8 mouse cellular contexts compared by ENCODE assay signal in genomic region chr12:51058569-51058968, GRCm38 (mm10).
A peak's percentile ranks its signal among the peaks of the same experiment; 100 is the strongest.
DNase-seq lines count a peak whose midpoint lies in the region; ATAC-seq and TF ChIP-seq lines count a peak whose summit lies in the region.
"Had no signal": no experiment of that assay in that cellular context is flagged by ENCODE, and none has a peak within 500 bp of the region (broad histone marks: within the 10 kb centered on the region; RNA-seq: fewer than 3 reads in every experiment).

No protein-coding gene starts in this region.

- H3K4me3 ChIP-seq in lung, postnatal 0 days (ENCODE audit: low read depth, low read length): no peak overlapping the region
- no peak overlapping the region for H3K4me3 ChIP-seq in forebrain, embryonic 12.5 days (replicated peaks)
- no peak overlapping the region; the same call in 1 of the 2 replicates for H3K4me3 ChIP-seq in hindbrain, embryonic 16.5 days (ENCODE audit: low read length)
- peak overlapping the region; percentile 13 for H3K4me3 ChIP-seq in limb, embryonic 15.5 days
- no peak overlapping the region for H3K4me3 ChIP-seq in stomach, embryonic 14.5 days (ENCODE audit: low read depth, low read length)
- H3K4me3 ChIP-seq: liver, embryonic 13.5 days had no signal

- no peak overlapping the region for H3K27ac ChIP-seq in lung, postnatal 0 days (ENCODE audit: low read length)
- no peak overlapping the region for H3K27ac ChIP-seq in forebrain, embryonic 12.5 days
- H3K27ac ChIP-seq in hindbrain, embryonic 16.5 days (ENCODE audit: low read depth, low read length): no peak overlapping the region
- no peak overlapping the region for H3K27ac ChIP-seq in limb, embryonic 15.5 days
- H3K27ac ChIP-seq in stomach, embryonic 14.5 days (ENCODE audit: low read length): peak overlapping the region; percentile 39; the same call in 1 of the 2 replicates
- H3K27ac ChIP-seq: liver, embryonic 13.5 days had no signal

- peak; percentile 11 for DNase-seq in lung, postnatal 0 days (ENCODE audit: low spot score)
- no peak for DNase-seq in lung, postnatal 36 days
- DNase-seq in B cell, adult 2 months: no peak
- DNase-seq: liver, embryonic 13.5 days had no signal

- no peaks in the 10 kb centered on the region for H3K36me3 ChIP-seq in lung, postnatal 0 days (ENCODE audit: insufficient read depth, low read length)
- no peaks in the 10 kb centered on the region for H3K36me3 ChIP-seq in forebrain, embryonic 12.5 days (replicated peaks)
- H3K36me3 ChIP-seq in hindbrain, embryonic 16.5 days (ENCODE audit: control insufficient read depth, insufficient read depth, low read length): no peaks in the 10 kb centered on the region
- H3K36me3 ChIP-seq in limb, embryonic 15.5 days: no peaks in the 10 kb centered on the region
- no peaks in the 10 kb centered on the region for H3K36me3 ChIP-seq in stomach, embryonic 14.5 days (ENCODE audit: control insufficient read depth, insufficient read depth, low read length)
- H3K36me3 ChIP-seq: liver, embryonic 13.5 days had no signal

- no peak for TF ChIP-seq CTCF in lung, postnatal 0 days (IDR thresholded peaks at IDR 0.05)

- ATAC-seq in lung, postnatal 0 days: no peak
- peak; percentile 64; the same call in 1 of the 2 replicates for ATAC-seq in forebrain, embryonic 12.5 days (ENCODE audit: low FRiP score)
- ATAC-seq in hindbrain, embryonic 16.5 days: peak; percentile 77
- no peak for ATAC-seq in limb, embryonic 15.5 days (ENCODE audit: insufficient number of reproducible peaks, low FRiP score, low TSS enrichment, low read depth)
- ATAC-seq in stomach, embryonic 14.5 days (ENCODE audit: insufficient number of reproducible peaks, insufficient read depth, low FRiP score, low read depth): no peak

- H3K4me1 ChIP-seq in lung, postnatal 0 days (ENCODE audit: insufficient read depth, low read depth, low read length): no peaks in the 10 kb centered on the region
- H3K4me1 ChIP-seq in forebrain, embryonic 12.5 days: peaks cover 5% of the 10 kb centered on the region
- peaks cover 4% of the 10 kb centered on the region; the same call in 1 of the 2 replicates for H3K4me1 ChIP-seq in hindbrain, embryonic 16.5 days (ENCODE audit: control insufficient read depth, insufficient read depth, low read depth, low read length)
- H3K4me1 ChIP-seq in limb, embryonic 15.5 days: peaks cover 6% of the 10 kb centered on the region; the same call in 1 of the 2 replicates
- H3K4me1 ChIP-seq in stomach, embryonic 14.5 days (ENCODE audit: control insufficient read depth, insufficient read depth, low read length): no peaks in the 10 kb centered on the region
- H3K4me1 ChIP-seq: liver, embryonic 13.5 days had no signal

- no peak for TF ChIP-seq EP300 in lung, postnatal 0 days (IDR thresholded peaks at IDR 0.05)

- no peak overlapping the region for H3K9ac ChIP-seq in lung, postnatal 0 days (replicated peaks; ENCODE audit: low read depth)
- H3K9ac ChIP-seq in forebrain, embryonic 12.5 days: no peak overlapping the region
- H3K9ac ChIP-seq in hindbrain, embryonic 16.5 days (ENCODE audit: low read depth, low read length): peak overlapping the region; percentile 38
- no peak overlapping the region for H3K9ac ChIP-seq in limb, embryonic 15.5 days
- H3K9ac ChIP-seq in stomach, embryonic 14.5 days (replicated peaks; ENCODE audit: low read depth, low read length): no peak overlapping the region
- H3K9ac ChIP-seq: liver, embryonic 13.5 days had no signal

- H3K27me3 ChIP-seq in lung, postnatal 0 days (replicated peaks; ENCODE audit: insufficient read depth, low read length): no peaks in the 10 kb centered on the region
- H3K27me3 ChIP-seq in forebrain, embryonic 12.5 days: no peaks in the 10 kb centered on the region
- H3K27me3 ChIP-seq in hindbrain, embryonic 16.5 days (replicated peaks; ENCODE audit: control insufficient read depth, insufficient read depth, low read length): no peaks in the 10 kb centered on the region
- H3K27me3 ChIP-seq in limb, embryonic 15.5 days: no peaks in the 10 kb centered on the region
- no peaks in the 10 kb centered on the region for H3K27me3 ChIP-seq in stomach, embryonic 14.5 days (ENCODE audit: control insufficient read depth, insufficient read depth, low read length)
- H3K27me3 ChIP-seq: liver, embryonic 13.5 days had no signal

- peak overlapping the region; percentile 33 for H3K4me2 ChIP-seq in lung, postnatal 0 days (replicated peaks; ENCODE audit: low read depth, low read length)
- peak overlapping the region; percentile 27 for H3K4me2 ChIP-seq in forebrain, embryonic 12.5 days
- peak overlapping the region; percentile 41 for H3K4me2 ChIP-seq in hindbrain, embryonic 16.5 days (ENCODE audit: low read length)
- H3K4me2 ChIP-seq in limb, embryonic 15.5 days: peak overlapping the region; percentile 32; the same call in 1 of the 2 replicates
- H3K4me2 ChIP-seq in stomach, embryonic 14.5 days (replicated peaks; ENCODE audit: low read depth, low read length): 0 out of 2 replicates have a peak overlapping the region, but pooled peaks have one; percentile 16
- H3K4me2 ChIP-seq: liver, embryonic 13.5 days had no signal

- H3K9me3 ChIP-seq in lung, postnatal 0 days (ENCODE audit: low read length): no peaks in the 10 kb centered on the region
- H3K9me3 ChIP-seq in forebrain, embryonic 12.5 days: no peaks in the 10 kb centered on the region
- H3K9me3 ChIP-seq in hindbrain, embryonic 16.5 days (ENCODE audit: control insufficient read depth, low read length): no peaks in the 10 kb centered on the region
- H3K9me3 ChIP-seq in limb, embryonic 15.5 days: no peaks in the 10 kb centered on the region
- no peaks in the 10 kb centered on the region for H3K9me3 ChIP-seq in stomach, embryonic 14.5 days (ENCODE audit: control insufficient read depth, low read depth, low read length)
- H3K9me3 ChIP-seq: liver, embryonic 13.5 days had no signal

- 26% methylated on average over 12 of the region's 12 CpGs for WGBS in lung, postnatal 0 days
- 31% methylated on average over 12 of the region's 12 CpGs for WGBS in forebrain, embryonic 12.5 days
- WGBS in hindbrain, embryonic 16.5 days: 18% methylated on average over 12 of the region's 12 CpGs
- 20% methylated on average over 12 of the region's 12 CpGs for WGBS in limb, embryonic 15.5 days
- 23% methylated on average over 12 of the region's 12 CpGs for WGBS in stomach, embryonic 14.5 days

Comparison
In these comparisons a context has a peak if more than half of its experiments do, and no peak if none do; other contexts are left out.
1. ATAC-seq: peak in forebrain, embryonic 12.5 days (single experiment) and hindbrain, embryonic 16.5 days (single experiment); none in lung, postnatal 0 days (single experiment), limb, embryonic 15.5 days (single experiment) and stomach, embryonic 14.5 days (single experiment).
2. Peak in every context shown above with its lines, with median percentiles within 50 percentile points of each other: H3K4me2 ChIP-seq.